Mouse (Mus musculus): ENCODE measurements at regions not wholly inside any gene's neighbourhood (a gene's known extent, or its start where the extent isn't known, plus 50 kb on each side); places are given as distances from the start of the nearest gene placed in this dataset.
A peak's percentile ranks its signal among the peaks of the same experiment; 100 is the strongest.

GRCm38 (mm10) chr17:9764701-9765359 lies 95.3 kb upstream of the Pabpc6 start:
- Histone ChIP-seq H3K4me2 (peak overlapping the region; percentile 83), H3K9me3 (ENCODE audit: low read depth, low read length) (no peaks in the 10 kb centered on the region), H3K27me3 (ENCODE audit: insufficient read depth, low read length) (no peaks in the 10 kb centered on the region), H3K36me3 (ENCODE audit: insufficient read depth) (no peaks in the 10 kb centered on the region), H3K4me3 (ENCODE audit: low read depth, low read length) (peak overlapping the region; percentile 40), H3K27ac (ENCODE audit: low read depth) (peak overlapping the region; percentile 44), H3K9ac (peak overlapping the region; percentile 53), H3K4me1 (ENCODE audit: insufficient read depth) (peaks cover 3% of the 10 kb centered on the region; the same call in 1 of the 2 replicates)
- peak; percentile 62 for DNase-seq
- under 1% methylated on average over 22 of the region's 22 CpGs for WGBS
- no peak for TF ChIP-seq CTCF (IDR thresholded peaks at IDR 0.05; ENCODE audit: low read depth)
- peak; percentile 81 for ATAC-seq (ENCODE audit: insufficient read depth)

GRCm38 (mm10) chr17:9764041-9764606 lies 94.6 kb upstream of the Pabpc6 start:
- no peaks in the 10 kb centered on the region for H3K9me3 ChIP-seq (ENCODE audit: low read depth, low read length)
- peak overlapping the region; percentile 14; the same call in 1 of the 2 replicates for H3K4me3 ChIP-seq (ENCODE audit: low read depth, low read length)
- peak overlapping the region; percentile 83 for H3K4me2 ChIP-seq
- peak overlapping the region; percentile 3; the same call in 1 of the 2 replicates for H3K27ac ChIP-seq (ENCODE audit: low read depth)
- ATAC-seq (ENCODE audit: insufficient read depth) (no peak), DNase-seq (no peak)
- no peaks in the 10 kb centered on the region for H3K27me3 ChIP-seq (ENCODE audit: insufficient read depth, low read length)
- WGBS = 13% methylated on average over 9 of the region's 9 CpGs
- H3K4me1 ChIP-seq (ENCODE audit: insufficient read depth) = peaks cover 3% of the 10 kb centered on the region; the same call in 1 of the 2 replicates
- TF ChIP-seq CTCF (IDR thresholded peaks at IDR 0.05; ENCODE audit: low read depth) = no peak
- no peaks in the 10 kb centered on the region for H3K36me3 ChIP-seq (ENCODE audit: insufficient read depth)
- H3K9ac ChIP-seq = peak overlapping the region; percentile 5; the same call in 1 of the 2 replicates

GRCm38 (mm10) chr17:9763110-9763509 lies 93.6 kb upstream of the Pabpc6 start:
- no peaks in the 10 kb centered on the region for H3K36me3 ChIP-seq (ENCODE audit: insufficient read depth)
- no peak for ATAC-seq (ENCODE audit: insufficient read depth)
- H3K4me1 ChIP-seq (ENCODE audit: insufficient read depth) = peaks cover 3% of the 10 kb centered on the region; the same call in 1 of the 2 replicates
- H3K4me2 ChIP-seq = no peak overlapping the region
- no peak overlapping the region for H3K9ac ChIP-seq
- H3K27ac ChIP-seq (ENCODE audit: low read depth) = no peak overlapping the region
- DNase-seq = no peak
- no peak for TF ChIP-seq CTCF (IDR thresholded peaks at IDR 0.05; ENCODE audit: low read depth)
- no peaks in the 10 kb centered on the region for H3K27me3 ChIP-seq (ENCODE audit: insufficient read depth, low read length)
- H3K9me3 ChIP-seq (ENCODE audit: low read depth, low read length) = no peaks in the 10 kb centered on the region
- WGBS = 47% methylated on average over 9 of the region's 9 CpGs
- no peak overlapping the region for H3K4me3 ChIP-seq (ENCODE audit: low read depth, low read length)

- Histone ChIP-seq H3K36me3 (ENCODE audit: insufficient read depth) (no peaks in the 10 kb centered on the region), H3K9ac (no peak overlapping the region), H3K27ac (ENCODE audit: low read depth) (no peak overlapping the region), H3K9me3 (ENCODE audit: low read depth, low read length) (no peaks in the 10 kb centered on the region), H3K4me3 (ENCODE audit: low read depth, low read length) (no peak overlapping the region), H3K27me3 (ENCODE audit: insufficient read depth, low read length) (no peaks in the 10 kb centered on the region), H3K4me1 (ENCODE audit: insufficient read depth) (peaks cover 3% of the 10 kb centered on the region; the same call in 1 of the 2 replicates), H3K4me2 (no peak overlapping the region)
- TF ChIP-seq CTCF (IDR thresholded peaks at IDR 0.05; ENCODE audit: low read depth) = no peak
- DNase-seq = no peak
- WGBS = 81% methylated on average over 7 of the region's 7 CpGs
- no peak for ATAC-seq (ENCODE audit: insufficient read depth)
Measured at GRCm38 (mm10) chr17:9762436-9762835, 92.9 kb upstream of the Pabpc6 start.

GRCm38 (mm10) chr17:9760706-9761059 lies 91.2 kb upstream of the Pabpc6 start:
- H3K36me3 ChIP-seq (ENCODE audit: insufficient read depth) = no peaks in the 10 kb centered on the region
- WGBS = 75% methylated on average over 2 of the region's 2 CpGs
- no peaks in the 10 kb centered on the region for H3K27me3 ChIP-seq (ENCODE audit: insufficient read depth, low read length)
- no peak for ATAC-seq (ENCODE audit: insufficient read depth)
- no peak for TF ChIP-seq CTCF (IDR thresholded peaks at IDR 0.05; ENCODE audit: low read depth)
- DNase-seq = no peak
- H3K4me1 ChIP-seq (ENCODE audit: insufficient read depth) = peaks cover 3% of the 10 kb centered on the region; the same call in 1 of the 2 replicates
- H3K9ac ChIP-seq = no peak overlapping the region
- H3K4me2 ChIP-seq = no peak overlapping the region
- no peak overlapping the region for H3K27ac ChIP-seq (ENCODE audit: low read depth)
- H3K4me3 ChIP-seq (ENCODE audit: low read depth, low read length) = no peak overlapping the region
- H3K9me3 ChIP-seq (ENCODE audit: low read depth, low read length) = no peaks in the 10 kb centered on the region

GRCm38 (mm10) chr17:9760026-9760705 lies 90.6 kb upstream of the Pabpc6 start:
- Histone ChIP-seq H3K36me3 (ENCODE audit: insufficient read depth) (no peaks in the 10 kb centered on the region), H3K27ac (ENCODE audit: low read depth) (no peak overlapping the region), H3K4me3 (ENCODE audit: low read depth, low read length) (no peak overlapping the region), H3K4me2 (no peak overlapping the region), H3K27me3 (ENCODE audit: insufficient read depth, low read length) (no peaks in the 10 kb centered on the region), H3K9me3 (ENCODE audit: low read depth, low read length) (no peaks in the 10 kb centered on the region), H3K4me1 (ENCODE audit: insufficient read depth) (peaks cover 3% of the 10 kb centered on the region; the same call in 1 of the 2 replicates), H3K9ac (no peak overlapping the region)
- no peak for TF ChIP-seq CTCF (IDR thresholded peaks at IDR 0.05; ENCODE audit: low read depth)
- DNase-seq = peak; percentile 38
- no peak for ATAC-seq (ENCODE audit: insufficient read depth)
- 55% methylated on average over 8 of the region's 8 CpGs for WGBS

GRCm38 (mm10) chr17:9759421-9759852 lies 89.9 kb upstream of the Pabpc6 start:
- H3K27ac ChIP-seq (ENCODE audit: low read depth) = no peak overlapping the region
- peak; percentile 66 for DNase-seq
- H3K9me3 ChIP-seq (ENCODE audit: low read depth, low read length) = no peaks in the 10 kb centered on the region
- H3K9ac ChIP-seq = no peak overlapping the region
- peak; percentile 61 for TF ChIP-seq CTCF (IDR thresholded peaks at IDR 0.05; ENCODE audit: low read depth)
- H3K36me3 ChIP-seq (ENCODE audit: insufficient read depth) = no peaks in the 10 kb centered on the region
- no peaks in the 10 kb centered on the region for H3K27me3 ChIP-seq (ENCODE audit: insufficient read depth, low read length)
- peaks cover 3% of the 10 kb centered on the region; the same call in 1 of the 2 replicates for H3K4me1 ChIP-seq (ENCODE audit: insufficient read depth)
- H3K4me3 ChIP-seq (ENCODE audit: low read depth, low read length) = no peak overlapping the region
- no peak for ATAC-seq (ENCODE audit: insufficient read depth)
- H3K4me2 ChIP-seq = no peak overlapping the region
- 43% methylated on average over 7 of the region's 7 CpGs for WGBS
